Mouse (Mus musculus) kidney, postnatal 36 days (tissue): ENCODE results near the gene Dusp22.

Experiments
- DNase-seq, 2 experiments: peaks; one replicate each; pipeline ENCODE4 v3.0.0; 2021 to 2022; ENCODE audit warnings: mixed read lengths in 2 of 2

The Dusp22 gene

DNA sequence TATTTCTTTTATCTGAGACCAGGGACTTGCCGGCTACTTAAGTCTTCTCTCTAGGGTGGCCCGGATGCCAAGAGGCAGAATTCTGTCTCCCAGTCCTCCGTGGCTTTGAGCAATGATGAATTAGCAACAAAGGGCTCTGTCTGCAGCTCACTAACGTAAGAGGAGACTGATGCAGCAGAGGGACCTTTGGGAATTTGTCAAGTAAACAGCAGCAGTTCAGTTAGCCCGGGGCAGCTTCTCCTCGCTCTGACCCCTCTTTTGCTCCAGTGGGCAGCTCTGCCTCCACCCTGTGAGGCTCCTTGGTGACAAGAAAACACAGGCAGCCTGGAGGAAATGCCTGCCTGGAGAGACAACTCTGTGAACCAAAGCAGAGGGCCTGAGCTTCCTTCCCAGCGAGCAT, 62.8 kb downstream of the Dusp22 start:
- DNase-seq: no peak

DNA sequence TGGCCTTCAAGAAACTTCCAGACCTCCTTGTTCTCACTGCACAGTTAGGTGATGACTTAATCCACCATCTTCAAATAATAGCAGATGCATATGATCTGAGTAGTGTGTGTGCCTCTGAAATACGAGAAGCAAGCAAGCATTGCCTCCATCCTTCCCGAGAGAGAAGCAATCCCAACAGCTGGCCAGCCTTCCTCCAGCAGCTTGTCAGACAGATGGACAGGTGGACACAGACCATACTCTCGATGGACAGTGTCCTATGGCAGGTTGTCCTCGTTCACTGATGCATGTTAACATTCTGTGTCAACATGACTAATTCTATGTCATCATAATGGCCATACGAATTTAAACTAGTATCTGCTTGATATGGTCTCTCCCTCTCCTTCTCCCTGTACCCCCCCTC, 63.5 kb downstream of the Dusp22 start:
- no peak for DNase-seq

- DNase-seq: no peak
Measured at GRCm38 (mm10) chr13:30723858-30724257, 64.1 kb downstream of the Dusp22 start.

GRCm38 (mm10) chr13:30724691-30725271, 65.0 kb downstream of the Dusp22 start:
- no peak for DNase-seq

DNA sequence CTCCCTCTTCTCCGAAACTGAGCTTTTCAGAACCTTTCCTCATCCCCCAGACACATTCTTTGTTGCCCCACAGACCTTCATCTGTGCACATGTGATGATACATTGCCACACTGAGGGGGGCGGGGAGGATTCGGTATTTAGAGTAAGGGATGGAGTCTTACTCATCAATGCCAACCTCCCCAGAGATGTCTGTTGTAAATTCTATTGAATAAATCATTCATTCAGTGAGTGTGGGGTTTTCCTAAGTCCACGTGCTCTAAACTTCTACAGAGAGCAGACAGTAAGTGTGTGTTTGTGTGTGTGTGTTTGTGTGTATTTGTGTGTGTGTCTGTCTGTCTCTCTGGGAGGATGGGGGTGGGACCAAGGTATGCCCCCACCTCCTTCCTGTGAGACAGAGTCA, 67.1 kb downstream of the Dusp22 start:
- DNase-seq: no peak

- no peak for DNase-seq
Measured at GRCm38 (mm10) chr13:30728155-30728554, 68.4 kb downstream of the Dusp22 start.

GRCm38 (mm10) chr13:30729245-30729644, 69.4 kb downstream of the Dusp22 start:
- peak; percentile 41 to 64 for DNase-seq

DNA sequence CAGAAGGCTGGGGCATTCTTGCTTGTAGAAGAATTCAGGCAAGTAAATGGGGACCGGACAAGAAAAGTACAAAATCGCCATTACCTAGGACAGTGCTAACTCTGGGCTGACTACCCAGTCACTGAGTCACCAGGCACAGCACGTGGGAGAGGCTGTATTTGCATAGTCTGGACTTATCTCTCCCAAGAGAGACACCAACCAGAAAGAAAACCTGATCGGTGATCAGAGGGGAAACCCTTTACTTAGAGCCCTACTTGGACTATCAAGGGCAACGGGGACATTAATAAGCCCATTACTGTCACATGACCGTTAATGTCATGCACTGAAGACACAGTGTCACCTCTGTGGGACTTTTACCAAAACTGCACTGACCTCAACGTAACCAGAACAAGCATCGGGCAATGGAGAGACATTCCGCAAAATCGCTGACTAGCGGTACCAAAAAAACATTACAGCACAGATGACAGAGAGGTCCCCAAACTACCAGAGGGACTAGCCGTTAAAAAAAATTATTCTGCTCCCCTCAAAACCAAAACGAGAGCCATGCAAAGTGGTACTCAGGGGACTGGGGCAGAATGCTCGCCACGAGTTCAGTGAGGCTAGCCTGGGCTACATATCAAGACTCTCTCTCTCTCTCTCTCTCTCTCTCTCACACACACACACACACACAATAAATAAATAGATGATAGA, 70.5 kb downstream of the Dusp22 start:
- DNase-seq: no peak

- DNase-seq: no peak
Measured at GRCm38 (mm10) chr13:30732709-30733445, 73.1 kb downstream of the Dusp22 start.

GRCm38 (mm10) chr13:30736721-30737120, 76.9 kb downstream of the Dusp22 start:
- no peak for DNase-seq

DNA sequence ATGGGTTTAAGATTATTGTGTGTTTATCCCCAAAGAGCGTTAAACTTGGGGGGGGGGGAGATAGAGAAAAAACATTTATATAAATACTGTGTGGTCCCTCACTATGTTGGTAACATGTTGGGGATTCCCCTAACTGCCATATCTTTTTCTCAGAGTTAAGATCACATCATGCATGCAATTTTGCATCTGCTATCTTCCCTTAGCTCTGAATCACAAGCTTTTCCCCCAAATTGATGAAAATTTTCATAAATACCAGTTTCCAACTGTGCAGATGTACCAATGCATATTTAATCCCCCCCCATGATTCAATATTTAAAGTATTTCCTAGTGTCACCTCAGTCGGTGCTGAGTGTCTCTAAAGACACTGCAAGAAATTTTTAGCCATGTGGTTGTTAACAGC, 77.5 kb downstream of the Dusp22 start:
- no peak for DNase-seq

- no peak for DNase-seq
Measured at GRCm38 (mm10) chr13:30738310-30738840, 78.6 kb downstream of the Dusp22 start.

- no peak for DNase-seq
Measured at GRCm38 (mm10) chr13:30741172-30741571, 81.4 kb downstream of the Dusp22 start.

DNA sequence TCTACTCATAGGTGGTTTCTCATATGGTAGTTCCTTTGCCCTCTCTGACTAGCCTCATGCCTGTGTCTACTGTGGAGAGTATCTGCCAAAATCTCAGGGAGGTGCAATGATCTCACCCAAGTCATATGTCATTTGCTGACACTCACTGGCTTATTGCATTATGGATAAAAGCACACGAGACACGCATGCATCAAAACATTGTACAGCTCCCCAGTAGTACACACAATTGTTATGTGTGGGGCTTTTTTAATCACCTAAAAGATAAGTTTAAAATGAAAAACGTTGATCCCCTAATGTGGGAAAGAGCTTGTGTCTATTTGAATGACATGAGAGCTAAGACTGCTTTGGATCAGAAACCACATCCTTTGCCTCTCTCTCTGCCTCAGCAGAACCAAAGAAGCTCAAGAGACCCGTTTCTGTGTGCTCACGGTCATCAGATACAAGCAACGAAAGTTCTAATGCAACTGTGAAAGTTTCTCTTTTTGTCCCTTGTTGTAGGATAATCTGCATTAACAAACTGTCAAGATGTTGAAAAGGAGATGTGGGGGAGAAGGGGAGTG, 82.7 kb downstream of the Dusp22 start:
- DNase-seq: no peak

- DNase-seq: no peak
Measured at GRCm38 (mm10) chr13:30745121-30745520, 85.3 kb downstream of the Dusp22 start.

DNA sequence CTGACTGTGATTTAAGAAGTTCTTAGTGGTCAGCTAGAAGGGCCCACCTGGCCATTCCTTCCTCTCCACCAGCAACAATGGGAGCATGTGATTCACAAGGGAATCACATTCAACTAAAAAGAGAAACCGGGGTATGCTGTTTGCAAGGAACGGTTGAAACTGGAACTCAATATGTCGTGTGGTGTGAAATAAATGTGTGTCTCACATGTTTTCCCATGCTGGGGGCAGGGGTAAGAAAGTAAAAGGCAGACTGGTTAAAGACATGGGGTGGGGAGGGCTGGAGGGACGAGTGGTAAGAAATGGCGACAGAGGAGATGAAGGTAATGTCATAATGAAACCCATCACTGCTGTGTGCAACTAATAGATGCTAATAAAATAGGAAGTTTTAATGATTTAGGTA, 87.3 kb downstream of the Dusp22 start:
- DNase-seq: no peak

DNA sequence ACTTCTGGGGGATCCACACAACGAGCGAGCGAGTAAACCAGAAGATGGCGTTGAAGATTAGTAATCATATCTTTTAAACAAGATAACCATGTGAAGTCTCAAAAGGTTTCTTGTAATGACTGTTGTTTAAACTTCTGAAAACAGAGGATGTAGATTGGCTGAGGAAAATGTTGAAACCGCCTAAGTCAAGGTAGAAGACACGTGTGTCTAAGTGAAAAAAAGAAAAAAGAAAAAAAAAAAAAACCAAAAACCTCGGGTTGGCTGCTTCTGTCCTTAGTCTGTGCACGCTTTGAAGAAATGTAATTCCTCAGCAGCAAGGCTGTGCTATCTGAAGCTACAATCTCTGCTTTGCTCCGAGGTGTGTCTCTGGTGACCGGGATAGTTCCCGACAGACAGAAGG, 87.7 kb downstream of the Dusp22 start:
- no peak for DNase-seq

- no peak for DNase-seq
Measured at GRCm38 (mm10) chr13:30748321-30748720, 88.5 kb downstream of the Dusp22 start.

DNA sequence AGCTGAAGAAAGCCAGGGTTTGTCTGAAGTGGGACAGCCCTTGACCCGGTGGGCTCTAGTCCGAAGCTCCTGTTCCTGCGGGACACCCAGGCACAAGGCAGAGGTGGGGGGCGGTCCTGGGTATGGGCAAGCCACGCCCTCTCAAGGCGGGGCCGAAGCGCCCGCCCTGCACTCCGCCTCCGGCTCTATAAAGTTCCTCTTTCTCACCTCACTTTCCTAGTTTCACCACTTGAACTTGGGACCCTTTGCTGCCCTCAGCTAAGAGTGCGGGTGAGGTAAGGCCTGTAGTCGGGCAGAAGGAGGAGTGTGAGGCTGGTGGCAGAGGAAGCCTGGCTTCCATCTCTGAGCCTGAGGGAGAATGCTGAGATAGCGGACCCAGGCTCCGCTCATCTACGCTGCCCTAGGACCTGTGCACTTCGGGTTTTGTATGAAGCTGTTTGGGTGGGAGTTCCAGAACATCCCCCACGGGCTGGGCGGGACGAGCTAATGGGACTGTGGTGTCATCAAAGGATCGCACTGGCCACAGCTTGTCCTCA, 89.3 kb downstream of the Dusp22 start, which contains the start of gene Irf4:
Irf4 (plus strand) TSS at position 206 of the 536 bp plus-strand sequence.
- peak; percentile 45 to 70 for DNase-seq

GRCm38 (mm10) chr13:30749557-30750141, 89.8 kb downstream of the Dusp22 start:
- DNase-seq: peak in 1 of 2 experiments; percentile 11

GRCm38 (mm10) chr13:30750461-30751303, 90.9 kb downstream of the Dusp22 start:
- DNase-seq: peak in 1 of 2 experiments; percentile 48

GRCm38 (mm10) chr13:30751304-30751580, 91.4 kb downstream of the Dusp22 start:
- DNase-seq: no peak
